Mouse (Mus musculus) C2C12 (cell line): ENCODE measurements around the gene Stard5. TPM values are rescaled to one million over a fixed set of nuclear protein-coding genes. Genes with fewer than 3 reads are reported as not detected.

Experiments used
- H3K27me3 ChIP-seq: one replicate; pipeline ENCODE4 v1.6.1; 2011; ENCODE audit not compliant: control insufficient read depth, insufficient read depth, insufficient read length
- H3K36me3 ChIP-seq: one replicate; pipeline ENCODE4 v1.6.1; 2011; ENCODE audit not compliant: control insufficient read depth, insufficient read depth
- H3K4me3 ChIP-seq: one replicate; pipeline ENCODE4 v1.5.1; 2011; ENCODE audit warnings: mild to moderate bottlenecking, control low read depth; ENCODE audit not compliant: poor library complexity, insufficient read depth, severe bottlenecking
- H3K79me2 ChIP-seq: one replicate; pipeline ENCODE4 v1.6.1; 2011; ENCODE audit not compliant: control insufficient read depth, insufficient read depth
- H3K79me3 ChIP-seq: one replicate; pipeline ENCODE4 v1.6.1; 2011; ENCODE audit warnings: low read depth, control low read depth
- H3ac ChIP-seq: one replicate; pipeline ENCODE3; 2011; ENCODE audit warnings: low read depth; ENCODE audit not compliant: control insufficient read depth, insufficient read length
- CEBPB ChIP-seq: IDR thresholded peaks from one replicate; pipeline ENCODE4 v1.6.1; 2011; ENCODE audit warnings: low read depth, mild to moderate bottlenecking, control low read depth, moderate library complexity
- CTCF ChIP-seq: IDR thresholded peaks from one replicate; pipeline ENCODE4 v1.5.1; 2011; ENCODE audit not compliant: control insufficient read depth, insufficient read depth, insufficient read length
- FOSL1 ChIP-seq: IDR thresholded peaks from one replicate; pipeline ENCODE4 v1.8.0; 2011; ENCODE audit warnings: mild to moderate bottlenecking, low read length; ENCODE audit not compliant: poor library complexity, insufficient read depth, severe bottlenecking
- MAX ChIP-seq: IDR thresholded peaks from one replicate; pipeline ENCODE4 v1.6.1; 2011; ENCODE audit warnings: mild to moderate bottlenecking, control low read depth
- MYOD1 ChIP-seq: IDR thresholded peaks from one replicate; pipeline ENCODE4 v1.6.1; 2011; ENCODE audit warnings: low read depth; ENCODE audit not compliant: control insufficient read depth, insufficient read length
- MYOG ChIP-seq: IDR thresholded peaks from one replicate; pipeline ENCODE4 v1.6.1; 2011; ENCODE audit not compliant: control insufficient read depth, insufficient read length; ENCODE audit errors: extremely low read depth
- USF1 ChIP-seq: IDR thresholded peaks from one replicate; pipeline ENCODE4 v1.6.1; 2011; ENCODE audit warnings: low read depth, mild to moderate bottlenecking, control low read depth, moderate library complexity
- long read RNA-seq, 2 experiments: library from polyadenylated mRNA; unstranded; transcript quantifications; one replicate each; pipeline ENCODE4 v2.0.0; 2019 to 2020
- polyA plus RNA-seq: library from polyadenylated mRNA; unstranded; fragments of >200 nt; fragmentation: generic; extraction: Trizol; gene quantifications from one replicate; pipeline ENCODE4 v1.2.1, GENCODE M21; 2012; ENCODE audit warnings: missing spikeins

Gene Stard5
- 4.0 TPM for polyA plus RNA-seq
- long read RNA-seq, experiment 1, transcript Stard5-201 (6 exons, 2,483 nt), result major isoform, 6 of 8 reads
- long read RNA-seq, experiment 1, partial matches to known transcripts, result 0 of 8 reads
- long read RNA-seq, experiment 1, other reads (novel, unspliced or antisense), result 2 of 8 reads
- long read RNA-seq, experiment 2, transcript Stard5-201 (6 exons, 2,483 nt), result major isoform, 19 of 21 reads
- long read RNA-seq, experiment 2, partial matches to known transcripts, result 0 of 21 reads
- long read RNA-seq, experiment 2, other reads (novel, unspliced or antisense), result 2 of 21 reads

GRCm38 (mm10) chr7:83631828-83632681 is at the start of gene Stard5:
Gene Stard5, plus strand, starts transcription at chr7:83631959.
- Histone ChIP-seq H3K27me3 (no peaks in the 10 kb centered on the region), H3K79me2 (no peaks in the 10 kb centered on the region), H3ac (peak within 1 kb of the TSS; percentile 88), H3K79me3 (no peaks in the 10 kb centered on the region), H3K4me3 (peak within 1 kb of the TSS; percentile 34), H3K36me3 (no peaks in the 10 kb centered on the region)
- TF ChIP-seq MYOG (no peak), CEBPB (peak; percentile 82)

- H3K36me3 ChIP-seq, result no peaks in the 10 kb centered on the region
- H3K4me3 ChIP-seq, result no peak within 1 kb of the TSS
- no peaks in the 10 kb centered on the region for H3K79me3 ChIP-seq
- H3ac ChIP-seq, result no peak within 1 kb of the TSS
- no peak for TF ChIP-seq MYOG
- no peak for TF ChIP-seq CEBPB
- TF ChIP-seq CTCF, result no peak
- TF ChIP-seq USF1, result no peak
- no peak for TF ChIP-seq MAX
- TF ChIP-seq MYOD1, result no peak
- no peak for TF ChIP-seq FOSL1
- no peaks in the 10 kb centered on the region for H3K27me3 ChIP-seq
- H3K79me2 ChIP-seq, result no peaks in the 10 kb centered on the region
Observed at GRCm38 (mm10) chr7:83584639-83585471, 46.9 kb upstream of the Stard5 start, which contains the start of gene Tmc3. Gene Tmc3, plus strand, starts transcription at chr7:83584927.

- H3K79me3 ChIP-seq, result no peaks in the 10 kb centered on the region
- TF ChIP-seq USF1 (no peak), CEBPB (no peak), FOSL1 (no peak), CTCF (no peak), MYOD1 (no peak), MAX (no peak)
- no peak overlapping the region for H3ac ChIP-seq
Observed at GRCm38 (mm10) chr7:83594056-83594455, 37.7 kb upstream of the Stard5 start.

DNA sequence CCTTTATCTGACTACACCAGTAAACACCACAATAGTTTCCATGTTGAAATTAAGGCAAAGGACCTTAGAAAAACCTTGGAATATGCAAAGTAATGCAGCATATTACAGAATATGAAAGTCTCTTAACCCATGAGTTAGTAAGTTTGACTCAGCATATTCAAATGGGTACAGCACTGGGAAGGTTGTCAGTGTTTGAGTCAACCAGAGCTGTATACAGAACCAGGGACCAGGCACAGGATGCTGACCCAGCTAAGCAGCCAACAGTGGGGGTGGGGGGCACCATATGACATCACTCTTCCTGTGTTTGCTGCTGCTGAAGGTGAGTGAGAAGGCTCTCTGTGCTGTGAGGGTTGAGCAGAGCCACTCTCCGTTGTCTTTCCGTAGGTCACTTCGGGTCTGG is 34.7 kb upstream of the Stard5 start:
- no peaks in the 10 kb centered on the region for H3K36me3 ChIP-seq
- no peaks in the 10 kb centered on the region for H3K79me3 ChIP-seq
- H3K79me2 ChIP-seq, result no peaks in the 10 kb centered on the region
- no peak overlapping the region for H3K4me3 ChIP-seq
- TF ChIP-seq FOSL1 (no peak), CEBPB (no peak), MYOG (no peak), USF1 (no peak), MAX (no peak), CTCF (no peak)
- H3ac ChIP-seq, result no peak overlapping the region
- H3K27me3 ChIP-seq, result no peaks in the 10 kb centered on the region

More at GRCm38 (mm10) chr7:83594056-83594455, 37.7 kb upstream of the Stard5 start:
- no peaks in the 10 kb centered on the region for H3K27me3 ChIP-seq
- no peaks in the 10 kb centered on the region for H3K79me2 ChIP-seq
- no peak overlapping the region for H3K4me3 ChIP-seq
- no peaks in the 10 kb centered on the region for H3K36me3 ChIP-seq

DNA sequence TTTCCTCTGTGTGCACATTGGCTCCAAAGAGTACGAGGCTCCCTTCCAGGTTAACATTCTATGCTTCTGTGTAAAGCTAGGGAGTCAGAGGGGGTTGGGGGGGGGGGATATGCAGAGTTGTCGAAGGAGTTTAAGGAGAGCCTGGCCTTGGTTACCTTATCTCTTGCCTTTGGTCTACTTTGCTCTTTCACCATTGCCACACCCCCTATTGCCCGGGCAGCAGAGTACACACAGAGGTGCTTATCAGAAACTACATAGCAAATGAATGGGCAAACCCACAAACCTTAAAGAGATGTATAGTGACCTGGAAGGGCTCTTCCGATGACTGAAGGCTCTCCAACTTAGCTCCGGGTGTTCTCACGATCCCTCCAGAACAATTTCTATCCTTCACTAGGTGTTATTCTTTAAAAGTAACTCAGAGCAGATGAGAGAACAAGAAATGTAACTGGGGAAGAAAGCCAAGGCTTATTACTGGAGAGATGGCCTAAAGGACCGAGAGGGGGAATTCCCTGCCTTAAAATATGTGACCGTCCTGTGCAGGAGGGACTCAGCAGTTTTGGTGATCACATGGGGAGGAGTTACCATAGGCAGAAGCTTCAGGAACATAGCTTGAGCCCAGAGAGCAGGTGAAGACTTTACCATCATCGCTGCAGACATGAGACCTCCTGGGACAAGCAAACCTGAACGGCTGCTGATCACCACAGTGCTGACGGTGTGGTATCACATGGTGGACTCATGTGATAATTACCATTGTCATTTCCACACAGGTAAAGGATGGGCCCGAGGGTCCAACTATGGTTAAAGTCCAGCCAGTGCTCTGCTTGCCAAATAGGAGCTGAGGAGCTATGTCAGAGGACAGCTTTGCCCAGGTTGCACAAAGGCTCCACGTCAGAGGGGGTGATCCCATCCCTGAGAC is 32.5 kb upstream of the Stard5 start:
- TF ChIP-seq MYOG, result no peak
- no peaks in the 10 kb centered on the region for H3K27me3 ChIP-seq
- no peak overlapping the region for H3K4me3 ChIP-seq
- H3K79me3 ChIP-seq, result no peaks in the 10 kb centered on the region
- no peak overlapping the region for H3ac ChIP-seq
- no peaks in the 10 kb centered on the region for H3K36me3 ChIP-seq
- H3K79me2 ChIP-seq, result no peaks in the 10 kb centered on the region
